In the genomic region with DNA sequence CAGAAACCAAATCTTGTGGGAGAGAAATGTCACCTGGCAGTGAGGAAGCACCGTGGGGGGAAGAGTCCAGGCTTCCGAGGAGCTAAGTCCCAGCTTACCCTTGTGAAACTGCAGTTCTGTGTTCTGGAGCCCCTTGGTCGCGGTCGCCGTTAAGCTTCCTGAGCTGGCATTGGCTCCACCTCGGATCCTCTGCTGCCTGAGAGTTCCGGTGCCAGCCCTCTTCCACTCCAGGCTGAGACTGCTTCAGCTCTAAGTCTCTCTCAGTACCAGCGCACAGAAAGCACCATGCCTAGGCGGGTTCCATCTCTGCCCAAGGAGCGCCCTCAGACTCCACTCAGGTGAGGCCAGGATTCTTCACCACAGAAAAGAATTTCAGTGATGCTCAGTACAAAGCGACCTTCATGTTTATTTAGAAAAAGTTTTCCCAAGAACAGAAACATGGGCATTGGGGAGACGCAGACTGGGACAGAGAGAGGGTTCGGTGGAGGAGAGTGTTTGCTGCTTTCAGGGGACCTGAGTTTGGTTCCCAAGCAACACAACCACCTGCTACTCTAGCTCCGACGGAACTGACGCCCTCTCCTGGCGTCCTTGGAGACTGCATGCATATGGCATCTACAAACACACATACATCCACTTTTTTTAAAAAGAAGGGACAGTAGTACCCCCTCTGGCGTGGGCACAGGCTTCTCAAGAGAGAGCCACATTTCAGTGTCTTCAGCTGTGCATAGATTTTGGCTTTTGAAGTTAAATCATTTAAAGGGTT, we compare ENCODE assay signal across 8 mouse cellular contexts. TPM values are rescaled to one million over a fixed set of nuclear protein-coding genes. Genes with fewer than 3 reads are reported as not detected.
A peak's percentile ranks its signal among the peaks of the same experiment; 100 is the strongest.
DNase-seq lines count a peak whose midpoint lies in the region; ATAC-seq and TF ChIP-seq lines count a peak whose summit lies in the region.

No protein-coding gene starts in this region.

- no peaks in the 10 kb centered on the region for H3K4me1 ChIP-seq in cerebellum, adult 2 months (ENCODE audit: control insufficient read depth, insufficient read depth, low read length)
- peaks cover 38 to 39% of the 10 kb centered on the region in 2 experiments for H3K4me1 ChIP-seq in liver, embryonic 14.5 days (replicated peaks; ENCODE audit: control insufficient read depth in 2 of 2, insufficient read depth in 2 of 2, low read length in 1 of 2)

- WGBS in cerebellum, adult 2 months: 64% methylated on average over 19 of the region's 19 CpGs
- 51% methylated on average over 19 of the region's 19 CpGs for WGBS in liver, embryonic 14.5 days (ENCODE audit: insufficient replicate concordance)

- TF ChIP-seq CTCF in cerebellum, adult 2 months (IDR thresholded peaks at IDR 0.05; ENCODE audit: borderline replicate concordance, insufficient read depth, low read depth, low read length): 0 out of 2 replicates have a peak, but pooled peaks have one; percentile 10
- TF ChIP-seq CTCF in layer of hippocampus, adult 2 months (conservative IDR thresholded peaks at IDR 0.05): peak; percentile 49
- peak; percentile 80 for TF ChIP-seq CTCF in liver, embryonic 14.5 days (IDR thresholded peaks at IDR 0.05; ENCODE audit: low read depth)

- no peak for TF ChIP-seq EP300 in liver, embryonic 14.5 days (IDR thresholded peaks at IDR 0.05; ENCODE audit: low read depth)

- peak overlapping the region; percentile 69 for H3K4me2 ChIP-seq in liver, embryonic 14.5 days (ENCODE audit: low read depth)

- H3K9ac ChIP-seq in liver, embryonic 14.5 days (replicated peaks): peak overlapping the region; percentile 66

- no peaks in the 10 kb centered on the region for H3K36me3 ChIP-seq in liver, embryonic 14.5 days (replicated peaks; ENCODE audit: control insufficient read depth, insufficient read depth, low read depth)

- DNase-seq in cerebellum, adult 2 months: no peak
- no peak for DNase-seq in cerebellum, adult 9-10 months
- DNase-seq in layer of hippocampus, adult 2 months (ENCODE audit: low spot score in 2 of 2): no peak
- no peak for DNase-seq in layer of hippocampus, postnatal 14 days (ENCODE audit: low spot score in 2 of 2)
- DNase-seq in WW6 (ENCODE audit: low read depth, low spot score): peak; percentile 65
- DNase-seq in liver, embryonic 14.5 days (ENCODE audit: low read depth in 3 of 3, low spot score in 3 of 3): peak in 2 of 3 experiments; percentile 52 to 56
- no peak for DNase-seq in B cell, adult 2 months
- DNase-seq in Muller cell, postnatal 12 days (ENCODE audit: inconsistent ontology term): no peak

- no peak for TF ChIP-seq POLR2A in cerebellum, adult 2 months (IDR thresholded peaks at IDR 0.05; ENCODE audit: borderline replicate concordance, insufficient read depth, low read length)

- no peak overlapping the region for H3K4me3 ChIP-seq in cerebellum, adult 2 months (replicated peaks; ENCODE audit: insufficient read depth, low read depth, low read length)
- H3K4me3 ChIP-seq in layer of hippocampus, adult 2 months: no peak overlapping the region
- peak overlapping the region; percentile 32 to 41 for H3K4me3 ChIP-seq in liver, embryonic 14.5 days (ENCODE audit: insufficient read depth in 1 of 2, low read depth in 2 of 2, low read length in 2 of 2)

- no peaks in the 10 kb centered on the region for H3K27me3 ChIP-seq in cerebellum, adult 2 months (ENCODE audit: control insufficient read depth, insufficient read depth, low read length)
- H3K27me3 ChIP-seq in liver, embryonic 14.5 days (ENCODE audit: control insufficient read depth, insufficient read depth, low read length): no peaks in the 10 kb centered on the region

- ATAC-seq in liver, embryonic 14.5 days (ENCODE audit: insufficient read depth): peak; percentile 26

- no peaks in the 10 kb centered on the region for H3K9me3 ChIP-seq in liver, embryonic 14.5 days (ENCODE audit: control insufficient read depth, low read length)

- no peak overlapping the region for H3K27ac ChIP-seq in cerebellum, adult 2 months (ENCODE audit: insufficient read depth, low read length)
- H3K27ac ChIP-seq in layer of hippocampus, adult 2 months: no peak overlapping the region
- H3K27ac ChIP-seq in liver, embryonic 14.5 days: peak overlapping the region; percentile 84

RNA-seq across cellular contexts. Expression of a gene that starts 6.2 kb away (rescaled TPM):
- polyA plus RNA-seq in cerebellum, adult 2 months (2012; rRNA removed): 17.2 and 20.1 TPM in 2 replicates
- total RNA-seq in layer of hippocampus, adult 2 months (2021): 10 to 100 TPM; 32.4 to 40.1 TPM
- total RNA-seq in layer of hippocampus, postnatal 14 days (2021): 10 to 100 TPM; 44.6 to 48.5 TPM
- 9.4 and 10.4 TPM in 2 replicates for polyA plus RNA-seq in liver, embryonic 14.5 days (2012; rRNA removed)
- polyA plus RNA-seq in liver, embryonic 14.5 days (2014; fragmentation: Nextera tagmentation; extraction: Ambion mirVana): 12.6 and 15.8 TPM in 2 replicates

RNA-seq across cellular contexts. Expression of a gene that starts 39.7 kb away (rescaled TPM):
- polyA plus RNA-seq in cerebellum, adult 2 months (2012; rRNA removed): 17.6 and 20.0 TPM in 2 replicates
- total RNA-seq in layer of hippocampus, adult 2 months (2021): 10 to 100 TPM; 11.0 to 13.6 TPM
- 10 to 100 TPM; 11.6 to 12.6 TPM for total RNA-seq in layer of hippocampus, postnatal 14 days (2021)
- polyA plus RNA-seq in liver, embryonic 14.5 days (2012; rRNA removed): 2.4 and 4.1 TPM in 2 replicates
- polyA plus RNA-seq in liver, embryonic 14.5 days (2014; fragmentation: Nextera tagmentation; extraction: Ambion mirVana): 1.3 TPM in 2 replicates

Comparison
In these comparisons a context has a peak if more than half of its experiments do, and no peak if none do; other contexts are left out.
1. DNase-seq: peak in WW6 (single experiment) and liver, embryonic 14.5 days (2 of 3); none in cerebellum, adult 2 months (0 of 2), cerebellum, adult 9-10 months (single experiment), layer of hippocampus, adult 2 months (0 of 2), layer of hippocampus, postnatal 14 days (0 of 2), B cell, adult 2 months (0 of 2) and Muller cell, postnatal 12 days (single experiment).
2. H3K4me3 ChIP-seq: peak in liver, embryonic 14.5 days (2 of 2); none in cerebellum, adult 2 months (single experiment) and layer of hippocampus, adult 2 months (single experiment).
3. CTCF ChIP-seq: peak in every context shown above with its lines; median percentile 80 in liver, embryonic 14.5 days; 49 in layer of hippocampus, adult 2 months; 10 in cerebellum, adult 2 months.